Mouse (Mus musculus) ES-E14 (cell line): ENCODE measurements around the gene Mapk6. TPM values are rescaled to one million over a fixed set of nuclear protein-coding genes. Genes with fewer than 3 reads are reported as not detected.

Source experiments
- DNase-seq: peaks from one replicate; pipeline ENCODE4 v3.0.0-alpha.2; 2013; ENCODE audit warnings: low read depth, low spot score
- H3K27ac ChIP-seq: 2 replicates; pipeline ENCODE4 v1.5.1; 2012; ENCODE audit warnings: low read depth, mild to moderate bottlenecking, low read length, moderate library complexity, mixed read lengths; ENCODE audit not compliant: poor library complexity, insufficient read depth, severe bottlenecking
- H3K36me3 ChIP-seq: 2 replicates; pipeline ENCODE4 v1.6.1; 2012; ENCODE audit warnings: mild to moderate bottlenecking, low read length, moderate library complexity, mixed read lengths; ENCODE audit not compliant: control insufficient read depth, poor library complexity, insufficient read depth, severe bottlenecking
- H3K4me1 ChIP-seq, 2 experiments: fragments of 150-350 bp in 1 of 2; sonication (generic) in 1 of 2; 2 replicates each; pipeline ENCODE4 v1.6.1; 2012; ENCODE audit warnings: low read length in 2 of 2, mild to moderate bottlenecking in 1 of 2, mixed read lengths in 1 of 2; ENCODE audit not compliant: control insufficient read depth in 2 of 2, insufficient read depth in 2 of 2, poor library complexity in 1 of 2
- H3K4me3 ChIP-seq, 2 experiments: fragments of 150-350 bp in 1 of 2; sonication (generic) in 1 of 2; 2 replicates each; pipeline ENCODE4 v1.5.1; 2012; ENCODE audit warnings: low read length in 2 of 2, low read depth in 1 of 2, mild to moderate bottlenecking in 1 of 2, mixed read lengths in 1 of 2; ENCODE audit not compliant: insufficient read depth in 1 of 2, poor library complexity in 1 of 2, severe bottlenecking in 1 of 2
- H3K9ac ChIP-seq: 2 replicates; pipeline ENCODE4 v1.6.1; 2012; ENCODE audit warnings: low read depth, mild to moderate bottlenecking, low read length, mixed read lengths; ENCODE audit not compliant: poor library complexity, insufficient read depth, severe bottlenecking
- H3K9me3 ChIP-seq: fragments of 150-350 bp; sonication (generic); 2 replicates; pipeline ENCODE4 v1.6.1; 2012; ENCODE audit warnings: low read depth, mild to moderate bottlenecking, low read length; ENCODE audit not compliant: control insufficient read depth, insufficient read depth
- CHD2 ChIP-seq: IDR thresholded peaks from 2 replicates; pipeline ENCODE4 v1.6.1; 2014; ENCODE audit warnings: mild to moderate bottlenecking, low read depth, low read length, inconsistent platforms
- HCFC1 ChIP-seq: IDR thresholded peaks from 2 replicates; pipeline ENCODE4 v1.6.1; 2012; ENCODE audit warnings: low read length, inconsistent platforms, borderline replicate concordance; ENCODE audit not compliant: insufficient read depth
- MAFK ChIP-seq: IDR thresholded peaks from 2 replicates; pipeline ENCODE4 v1.6.1; 2014; ENCODE audit warnings: mild to moderate bottlenecking, low read depth, low read length, inconsistent platforms; ENCODE audit not compliant: insufficient read depth
- ZC3H11A ChIP-seq: IDR thresholded peaks from 2 replicates; pipeline ENCODE4 v1.6.1; 2012; ENCODE audit warnings: low read depth, mild to moderate bottlenecking, inconsistent platforms, low read length, borderline replicate concordance
- ZNF384 ChIP-seq: IDR thresholded peaks from 2 replicates; pipeline ENCODE4 v1.6.1; 2012; ENCODE audit warnings: low read depth, low read length, inconsistent platforms
- in situ Hi-C, 2 experiments: fragments of 600-800 bp; cut with MboI; formaldehyde crosslinking; loops; one replicate each; pipeline ENCODE4 v1.15.1; 2025; ENCODE audit warnings: low sequenced_read_pairs in 2 of 2, inconsistent platforms in 1 of 2; ENCODE audit not compliant: unreplicated experiment in 2 of 2
- total RNA-seq: library from RNA; depleted of rRNA; stranded (reverse); fragments of 300-350 nt; gene quantifications from 2 replicates; pipeline ENCODE4 v1.2.3, GENCODE M21; 2012

The Mapk6 gene
- total RNA-seq, 1 experiment: 85.9 TPM

- Histone ChIP-seq H3K4me3 (no peak overlapping the region), H3K9me3 (no peaks in the 10 kb centered on the region), H3K9ac (no peak overlapping the region), H3K36me3 (no peaks in the 10 kb centered on the region), H3K27ac (no peak overlapping the region), H3K4me1 (peaks cover 18 to 36% of the 10 kb centered on the region in 2 experiments)
- in situ Hi-C loops: no loop called here
- TF ChIP-seq ZNF384 (no peak), CHD2 (no peak), MAFK (no peak)
- DNase-seq: no peak
Observed at GRCm38 (mm10) chr9:75422251-75422691, 12.5 kb upstream of the Mapk6 start.

GRCm38 (mm10) chr9:75414204-75414603 lies 4.4 kb upstream of the Mapk6 start:
- Histone ChIP-seq H3K9ac (no peak overlapping the region), H3K9me3 (no peaks in the 10 kb centered on the region), H3K4me1 (peaks cover 2 to 10% of the 10 kb centered on the region in 2 experiments), H3K27ac (no peak overlapping the region), H3K36me3 (peaks cover 10% of the 10 kb centered on the region; the same call in 1 of the 2 replicates), H3K4me3 (no peak overlapping the region)
- in situ Hi-C loops: no loop called here
- no peak for DNase-seq
- TF ChIP-seq ZNF384 (no peak), ZC3H11A (no peak), HCFC1 (no peak), MAFK (no peak), CHD2 (no peak)

- no peak overlapping the region; the same call in 1 of the 2 replicates for H3K27ac ChIP-seq
- in situ Hi-C loops: no loop called here
- peaks cover 2 to 10% of the 10 kb centered on the region in 2 experiments for H3K4me1 ChIP-seq
- peaks cover 10% of the 10 kb centered on the region; the same call in 1 of the 2 replicates for H3K36me3 ChIP-seq
- H3K4me3 ChIP-seq: no peak overlapping the region
- H3K9me3 ChIP-seq: no peaks in the 10 kb centered on the region
- no peak for DNase-seq
- TF ChIP-seq CHD2: no peak
- TF ChIP-seq MAFK: no peak
- no peak for TF ChIP-seq ZC3H11A
- TF ChIP-seq ZNF384: no peak
- TF ChIP-seq HCFC1: no peak
- H3K9ac ChIP-seq: no peak overlapping the region
Observed at GRCm38 (mm10) chr9:75413206-75413605, 3.4 kb upstream of the Mapk6 start.

- Histone ChIP-seq H3K4me1 (peaks cover 6 to 10% of the 10 kb centered on the region in 2 experiments), H3K9ac (no peak overlapping the region), H3K4me3 (no peak overlapping the region), H3K27ac (no peak overlapping the region), H3K9me3 (no peaks in the 10 kb centered on the region), H3K36me3 (peaks cover 10% of the 10 kb centered on the region; the same call in 1 of the 2 replicates)
- no peak for DNase-seq
- in situ Hi-C loops: no loop called here
- TF ChIP-seq MAFK (no peak), HCFC1 (no peak)
Observed at GRCm38 (mm10) chr9:75411584-75411983, 1.8 kb upstream of the Mapk6 start.

- no peak for DNase-seq
- in situ Hi-C loops: no loop called here
- no peak for TF ChIP-seq CHD2
- TF ChIP-seq MAFK: no peak
- TF ChIP-seq ZC3H11A: no peak
- TF ChIP-seq ZNF384: no peak
- TF ChIP-seq HCFC1: no peak
- H3K36me3 ChIP-seq: peaks cover 10% of the 10 kb centered on the region; the same call in 1 of the 2 replicates
- peak overlapping the region in 1 of 2 experiments; percentile 99; a peak in 2 of 4 replicates for H3K4me3 ChIP-seq
- peaks cover 6 to 12% of the 10 kb centered on the region in 2 experiments for H3K4me1 ChIP-seq
- H3K9me3 ChIP-seq: no peaks in the 10 kb centered on the region
- H3K9ac ChIP-seq: peak overlapping the region; percentile 77; the same call in 1 of the 2 replicates
- H3K27ac ChIP-seq: no peak overlapping the region
Observed at GRCm38 (mm10) chr9:75410868-75411487, 1.2 kb upstream of the Mapk6 start.
